Mouse (Mus musculus) ES-Bruce4 (cell line): ENCODE data around the gene Tbxa2r.

Experiments
- CTCF ChIP-seq: IDR thresholded peaks from one replicate; pipeline ENCODE4 v1.8.1; 2011; ENCODE audit warnings: low read depth, low read length
- EP300 ChIP-seq: IDR thresholded peaks from 2 replicates; pipeline ENCODE4 v1.6.1; 2011; ENCODE audit warnings: low read depth, low read length; ENCODE audit not compliant: insufficient read depth
- POLR2A ChIP-seq: IDR thresholded peaks from one replicate; pipeline ENCODE4 v1.8.1; 2011; ENCODE audit warnings: low read length; ENCODE audit not compliant: insufficient read depth

GRCm38 (mm10) chr10:81362336-81362949, 33.9 kb downstream of the Tbxa2r start:
- no peak for TF ChIP-seq CTCF
- no peak for TF ChIP-seq POLR2A
- no peak for TF ChIP-seq EP300
